14 mouse cellular contexts compared by ENCODE assay signal in genomic region chr12:73481165-73481564, GRCm38 (mm10).
DNase-seq lines count a peak whose midpoint lies in the region.
"Had no signal": no experiment of that assay in that cellular context is flagged by ENCODE, and none has a peak within 500 bp of the region (broad histone marks: within the 10 kb centered on the region; RNA-seq: fewer than 3 reads in every experiment).

No protein-coding gene starts in this region.

- intact Hi-C loops in gastrocnemius, postnatal 36 days (cut with DNase I) = no loop called here

- DNase-seq in gastrocnemius, adult 18-20 months (ENCODE audit: low spot score) = peak; percentile 57
- DNase-seq in gastrocnemius, postnatal 36 days = no peak
- peak; percentile 21 for DNase-seq in urinary bladder, postnatal 14 days (ENCODE audit: low spot score)
- no peak for DNase-seq in urinary bladder, adult 2 months (ENCODE audit: low spot score)
- DNase-seq in lung, postnatal 14 days = peak; percentile 22
- DNase-seq in thymus, postnatal 14 days = no peak
- DNase-seq in yolk sac, embryonic 10.5 days (ENCODE audit: low spot score) = no peak
- DNase-seq: adrenal gland, adult 8-10 months; cerebellum, adult 9-10 months; heart, postnatal 4 days; kidney, adult 2 months; left cerebral cortex, postnatal 4 days; lung, embryonic 14.5 days; thymus, adult 18-20 months had no signal

Comparison
In these comparisons a context has a peak if more than half of its experiments do, and no peak if none do; other contexts are left out.
1. DNase-seq: peak in gastrocnemius, adult 18-20 months (single experiment), urinary bladder, postnatal 14 days (single experiment) and lung, postnatal 14 days (single experiment); none in gastrocnemius, postnatal 36 days (0 of 2), urinary bladder, adult 2 months (single experiment), thymus, postnatal 14 days (single experiment) and yolk sac, embryonic 10.5 days (single experiment).